Mouse (Mus musculus) heart, adult 10 weeks (tissue): ENCODE data around the gene Olfr135. TPM values are rescaled to one million over a fixed set of nuclear protein-coding genes. Genes with fewer than 3 reads are reported as not detected.

Source experiments
- polyA plus RNA-seq: library from polyadenylated mRNA; stranded (reverse); fragments of 350-450 nt; fragmentation: Illumina TruSeq; extraction: RNeasy Lipid Tissue Mini Kit (QIAGEN cat#74804); gene quantifications from one replicate; pipeline ENCODE4 v1.2.3, GENCODE M21; 2014; ENCODE audit warnings: low read depth, low replicate concordance

Gene Olfr135
- polyA plus RNA-seq = not detected

DNA sequence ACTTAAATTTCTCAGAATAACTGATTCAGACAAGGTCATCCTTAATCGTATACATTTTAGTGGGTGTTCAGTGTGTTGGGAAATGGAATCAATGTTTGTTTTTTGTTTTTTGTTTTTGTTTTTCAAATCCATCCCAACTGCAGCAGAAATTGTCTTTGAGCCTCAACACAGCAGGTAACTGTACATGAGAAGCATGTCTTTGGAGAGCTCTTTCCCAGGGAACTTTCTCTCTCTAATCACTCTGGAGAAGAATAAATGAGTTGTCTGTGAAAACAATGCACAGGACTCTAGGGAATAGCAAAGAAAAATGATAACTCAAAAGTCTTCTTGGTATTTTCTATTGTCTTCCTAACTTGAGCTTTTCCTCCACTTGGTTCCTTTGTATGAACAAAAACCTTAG lies at the start of gene Olfr135:
TSS of gene Olfr135 (plus strand) at position 301 of the 400 bp plus-strand sequence.

DNA sequence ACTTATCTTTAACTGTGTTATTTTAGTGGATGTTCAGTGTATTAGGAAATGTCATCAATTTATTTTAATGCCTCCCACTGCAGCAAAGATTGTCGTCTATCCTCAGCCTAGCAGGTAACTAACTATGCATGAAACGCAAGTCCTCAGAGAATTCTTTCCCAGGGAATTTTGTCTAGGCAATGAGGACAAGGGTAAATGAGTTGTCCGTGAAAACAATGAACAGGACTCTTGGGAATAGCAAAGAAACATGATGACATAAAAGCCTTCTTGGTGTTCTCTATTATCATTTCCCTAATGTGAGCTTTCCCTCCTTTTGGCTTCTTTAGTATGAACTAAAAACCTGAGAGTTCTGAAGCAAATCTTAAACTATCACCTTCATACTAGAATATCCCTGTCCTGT lies 33.0 kb upstream of the Olfr135 start, which contains the start of gene Olfr134:
TSS of gene Olfr134 (plus strand) at position 301 of the 400 bp plus-strand sequence.

Other genes with a start within 250 kb of the Olfr135 start
- gene Olfr129, start 144.3 kb upstream of the Olfr135 start, polyA plus RNA-seq = not detected
- not detected for gene Olfr130, start 140.4 kb upstream of the Olfr135 start, polyA plus RNA-seq
- gene Olfr131, start 115.6 kb upstream of the Olfr135 start, polyA plus RNA-seq = not detected
- gene Olfr132, start 69.8 kb upstream of the Olfr135 start, polyA plus RNA-seq = not detected
- not detected for gene Olfr133, start 59.1 kb upstream of the Olfr135 start, polyA plus RNA-seq
- gene Olfr134, start 32.9 kb upstream of the Olfr135 start, polyA plus RNA-seq = not detected
- gene Olfr138, start 56.7 kb downstream of the Olfr135 start, polyA plus RNA-seq = not detected
- not detected for gene Olfr137, start 103.2 kb downstream of the Olfr135 start, polyA plus RNA-seq
- gene Olfr136, start 125.5 kb downstream of the Olfr135 start, polyA plus RNA-seq = not detected
- not detected for gene Esp36, start 215.8 kb downstream of the Olfr135 start, polyA plus RNA-seq